Mouse (Mus musculus): ENCODE measurements around the gene Cacng4. TPM values are rescaled to one million over a fixed set of nuclear protein-coding genes. Genes with fewer than 3 reads are reported as not detected.

Gene Cacng4
- polyA plus RNA-seq, 1 experiment from 2014 or later, result 7.1 TPM

DNA sequence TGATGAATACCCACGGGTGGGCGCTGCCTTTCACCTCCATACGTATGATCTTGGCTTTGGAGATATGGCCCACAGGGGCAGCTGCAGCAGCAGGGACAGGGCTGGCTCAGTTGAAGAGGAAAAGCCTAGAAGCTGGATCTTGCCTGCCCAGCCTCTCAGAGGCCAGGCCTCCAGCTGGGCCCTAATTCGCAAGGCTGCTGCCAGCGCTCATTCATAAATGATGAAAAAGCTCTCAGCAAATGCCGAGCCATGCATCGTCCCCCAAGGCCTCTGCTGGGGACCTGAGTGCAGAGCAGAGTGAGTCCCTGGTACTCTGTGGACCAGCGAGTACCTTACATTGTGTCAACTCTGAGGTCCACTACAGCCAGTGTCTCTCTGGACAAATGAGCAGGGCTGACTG is 26.0 kb downstream of the Cacng4 start:
- H3K4me1 ChIP-seq, result peaks cover 7% of the 10 kb centered on the region; the same call in 1 of the 2 replicates
- H3K9ac ChIP-seq, result no peak overlapping the region
- H3K4me2 ChIP-seq (replicated peaks), result no peak overlapping the region
- 74% methylated on average over 8 of the region's 8 CpGs for WGBS
- no peaks in the 10 kb centered on the region for H3K9me3 ChIP-seq
- no peaks in the 10 kb centered on the region for H3K27me3 ChIP-seq
- H3K36me3 ChIP-seq, result no peaks in the 10 kb centered on the region
- H3K27ac ChIP-seq, result no peak overlapping the region; the same call in 1 of the 2 replicates
- no peak overlapping the region for H3K4me3 ChIP-seq
- ATAC-seq (ENCODE audit: insufficient number of reproducible peaks, insufficient read depth, low FRiP score, low TSS enrichment), result no peak

DNA sequence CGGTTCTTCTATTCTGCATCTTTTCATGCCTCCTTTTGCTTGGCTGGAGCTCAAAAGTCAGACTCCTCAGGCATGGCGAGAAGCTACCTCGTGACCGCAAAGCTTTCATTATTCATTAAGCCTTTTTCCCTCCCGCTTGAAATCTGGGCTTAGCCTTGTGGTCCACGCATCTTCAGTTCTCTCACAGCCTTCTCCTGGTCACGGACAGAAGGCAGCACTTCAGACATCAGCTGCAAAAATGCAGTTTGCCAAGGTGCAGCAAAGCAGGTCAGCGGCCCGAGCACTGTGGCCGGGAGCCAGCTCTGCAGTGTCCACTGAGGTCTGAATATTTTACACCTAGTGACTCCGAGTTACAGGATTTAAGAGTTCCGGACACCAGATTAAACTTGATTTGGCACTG is 27.4 kb downstream of the Cacng4 start:
- H3K4me2 ChIP-seq (replicated peaks), result no peak overlapping the region
- no peak for ATAC-seq (ENCODE audit: insufficient number of reproducible peaks, insufficient read depth, low FRiP score, low TSS enrichment)
- peaks cover 10% of the 10 kb centered on the region for H3K4me1 ChIP-seq
- H3K36me3 ChIP-seq, result no peaks in the 10 kb centered on the region
- H3K9ac ChIP-seq, result no peak overlapping the region
- H3K4me3 ChIP-seq, result no peak overlapping the region
- H3K27ac ChIP-seq, result no peak overlapping the region
- 85% methylated on average over 12 of the region's 12 CpGs for WGBS
- H3K27me3 ChIP-seq, result no peaks in the 10 kb centered on the region
- H3K9me3 ChIP-seq, result no peaks in the 10 kb centered on the region

DNA sequence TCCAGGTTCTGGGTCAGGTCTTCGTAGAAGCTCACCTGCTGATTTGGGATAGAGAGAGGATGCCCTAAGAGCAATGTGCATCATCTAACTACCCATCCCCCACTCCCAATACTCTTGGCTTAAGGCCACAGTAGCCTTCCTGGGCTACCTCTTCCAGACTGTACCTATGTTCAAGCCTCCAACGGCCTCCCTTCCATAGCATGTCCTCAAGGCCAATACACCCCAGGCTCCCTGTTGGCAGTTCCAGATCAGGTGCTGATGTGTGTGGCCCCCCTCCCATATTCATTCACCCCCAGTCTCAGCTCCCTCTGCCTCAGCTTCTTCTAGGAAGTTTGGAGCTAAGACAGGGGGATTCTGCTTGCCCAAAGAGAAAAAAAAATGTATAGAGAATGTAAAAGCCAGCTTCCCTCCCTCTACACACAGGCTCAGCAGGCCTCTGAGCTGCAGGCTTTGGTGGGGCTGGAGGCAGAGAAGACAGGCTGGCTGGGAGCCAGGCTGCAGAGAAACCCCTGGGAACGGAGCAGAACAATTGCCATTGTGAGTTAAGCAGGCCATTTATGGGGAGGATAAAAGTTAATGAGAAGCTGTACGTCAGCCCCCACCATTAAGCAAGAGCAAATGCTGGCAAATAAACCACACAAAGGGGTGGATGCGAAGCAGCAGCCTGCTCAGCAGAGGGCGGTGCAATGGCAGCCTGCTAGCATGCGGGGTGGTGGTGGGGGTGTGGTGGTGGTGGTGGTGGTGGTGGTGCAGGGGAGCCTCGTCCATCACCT is 31.5 kb downstream of the Cacng4 start:
- Histone ChIP-seq H3K4me1 (peaks cover 9% of the 10 kb centered on the region), H3K27ac (peak overlapping the region; percentile 50; the same call in 1 of the 2 replicates), H3K9me3 (no peaks in the 10 kb centered on the region), H3K36me3 (no peaks in the 10 kb centered on the region), H3K4me3 (no peak overlapping the region), H3K27me3 (no peaks in the 10 kb centered on the region), H3K9ac (no peak overlapping the region), H3K4me2 (replicated peaks) (no peak overlapping the region)
- ATAC-seq (ENCODE audit: insufficient number of reproducible peaks, insufficient read depth, low FRiP score, low TSS enrichment), result peak; percentile 22; the same call in 1 of the 2 replicates
- 38% methylated on average over 8 of the region's 8 CpGs for WGBS

DNA sequence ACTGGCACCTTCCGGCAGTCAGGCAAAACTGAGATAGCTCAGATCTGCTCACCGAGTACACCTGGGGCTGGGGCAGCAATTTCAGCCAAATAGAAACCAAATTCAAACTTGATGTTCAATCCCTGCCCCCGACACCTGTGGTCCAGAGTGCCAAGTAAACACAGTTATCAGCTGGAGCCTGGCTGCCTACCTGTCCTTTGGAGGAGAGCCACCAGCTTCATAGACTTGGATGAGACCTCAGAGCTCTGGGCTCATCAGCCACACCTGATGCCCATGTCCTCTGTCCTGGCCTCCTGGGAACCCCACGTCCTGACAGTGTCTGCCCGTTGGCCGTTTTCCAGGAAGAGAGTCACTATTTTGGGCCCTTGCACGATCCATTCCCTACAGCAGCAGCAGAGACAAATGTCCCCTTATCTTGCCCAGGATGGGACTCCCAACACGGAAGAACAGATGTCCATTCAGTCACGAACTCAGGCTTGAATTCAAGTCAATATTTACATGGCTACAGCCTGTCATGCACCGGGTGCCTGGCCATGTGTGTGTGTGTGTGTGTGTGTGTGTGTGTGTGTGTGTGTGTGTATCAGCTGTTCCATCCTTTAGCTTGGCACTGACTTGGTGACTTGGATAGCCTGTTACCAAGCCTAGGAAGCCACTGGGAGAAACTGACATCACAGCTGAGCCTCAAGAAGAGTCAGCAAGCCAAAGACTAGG is 32.4 kb downstream of the Cacng4 start:
- Histone ChIP-seq H3K4me2 (replicated peaks) (no peak overlapping the region), H3K36me3 (no peaks in the 10 kb centered on the region), H3K9ac (no peak overlapping the region), H3K27me3 (no peaks in the 10 kb centered on the region), H3K9me3 (no peaks in the 10 kb centered on the region), H3K27ac (no peak overlapping the region), H3K4me3 (no peak overlapping the region), H3K4me1 (peaks cover 9% of the 10 kb centered on the region)
- ATAC-seq (ENCODE audit: insufficient number of reproducible peaks, insufficient read depth, low FRiP score, low TSS enrichment), result no peak
- 72% methylated on average over 10 of the region's 10 CpGs for WGBS

DNA sequence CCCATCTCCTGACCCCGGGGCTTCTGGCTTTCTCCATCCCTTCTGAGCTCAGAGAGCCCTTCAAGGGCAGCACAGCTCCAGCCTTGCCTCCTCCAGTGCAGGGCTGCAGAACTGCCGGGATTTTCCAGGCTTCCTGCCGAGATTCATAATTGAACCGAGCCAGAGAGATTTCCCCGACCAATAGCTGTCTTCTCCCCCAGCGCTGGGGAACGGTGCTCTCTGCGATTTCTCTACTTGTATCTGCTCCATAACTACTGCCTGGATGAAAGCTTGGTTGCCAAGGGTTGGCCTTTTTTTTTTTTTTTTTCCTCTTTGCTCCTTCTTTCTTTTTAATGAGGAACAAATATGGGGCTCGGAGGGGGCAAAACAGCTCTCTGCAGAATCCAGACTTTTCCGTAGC is 34.4 kb downstream of the Cacng4 start:
- no peak overlapping the region for H3K27ac ChIP-seq
- ATAC-seq (ENCODE audit: insufficient number of reproducible peaks, insufficient read depth, low FRiP score, low TSS enrichment), result no peak
- no peaks in the 10 kb centered on the region for H3K27me3 ChIP-seq
- no peak overlapping the region for H3K4me2 ChIP-seq (replicated peaks)
- H3K9me3 ChIP-seq, result no peaks in the 10 kb centered on the region
- peaks cover 9% of the 10 kb centered on the region for H3K4me1 ChIP-seq
- H3K4me3 ChIP-seq, result no peak overlapping the region
- H3K9ac ChIP-seq, result no peak overlapping the region
- 46% methylated on average over 10 of the region's 10 CpGs for WGBS
- no peaks in the 10 kb centered on the region for H3K36me3 ChIP-seq

DNA sequence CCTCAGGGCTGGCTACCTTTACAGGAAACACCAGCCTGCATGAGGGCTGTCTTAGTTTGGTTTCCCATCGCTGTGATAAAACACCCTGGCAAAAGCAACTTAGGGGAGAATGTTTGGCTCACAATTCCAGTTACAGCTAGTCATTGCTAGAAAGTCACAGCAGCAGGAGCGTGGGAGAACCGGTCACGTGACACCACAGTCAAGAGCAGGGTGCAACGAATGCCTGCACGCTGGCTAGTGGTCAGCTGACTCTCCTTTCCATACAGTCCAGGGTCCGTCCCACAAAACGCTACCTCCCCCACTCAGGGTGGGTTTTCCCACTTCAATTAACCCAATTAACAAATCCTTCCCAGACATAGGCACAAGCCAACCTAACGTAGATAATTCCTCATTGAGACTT is 34.8 kb downstream of the Cacng4 start:
- ATAC-seq (ENCODE audit: insufficient number of reproducible peaks, insufficient read depth, low FRiP score, low TSS enrichment), result no peak
- Histone ChIP-seq H3K4me2 (replicated peaks) (no peak overlapping the region), H3K36me3 (no peaks in the 10 kb centered on the region), H3K4me1 (peaks cover 9% of the 10 kb centered on the region), H3K9me3 (no peaks in the 10 kb centered on the region), H3K27ac (no peak overlapping the region), H3K27me3 (no peaks in the 10 kb centered on the region), H3K9ac (no peak overlapping the region), H3K4me3 (no peak overlapping the region)
- 71% methylated on average over 9 of the region's 9 CpGs for WGBS

DNA sequence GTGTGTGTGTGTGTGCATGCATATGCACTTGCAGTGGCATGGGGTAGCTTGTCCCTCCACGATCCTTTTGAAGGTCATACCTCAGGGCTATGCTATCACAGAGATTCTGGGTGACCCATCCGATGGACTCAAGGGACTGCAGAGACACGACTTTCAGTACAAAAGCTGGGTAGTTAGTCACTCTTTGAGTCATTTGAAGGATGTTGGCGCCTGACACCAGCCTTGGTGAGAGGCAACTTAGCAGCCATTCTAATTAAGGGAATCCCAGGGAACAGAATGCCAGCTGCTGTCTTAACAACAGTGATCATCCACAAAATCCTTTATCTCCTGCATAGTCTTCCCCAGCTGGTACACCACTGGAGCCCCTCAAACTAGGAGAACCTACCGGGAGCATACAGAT is 45.2 kb downstream of the Cacng4 start:
- H3K9me3 ChIP-seq, result no peaks in the 10 kb centered on the region
- no peak overlapping the region for H3K4me3 ChIP-seq
- ATAC-seq (ENCODE audit: insufficient number of reproducible peaks, insufficient read depth, low FRiP score, low TSS enrichment), result no peak
- no peaks in the 10 kb centered on the region for H3K4me1 ChIP-seq
- H3K36me3 ChIP-seq, result no peaks in the 10 kb centered on the region
- H3K27ac ChIP-seq, result no peak overlapping the region
- H3K27me3 ChIP-seq, result no peaks in the 10 kb centered on the region
- 88% methylated on average over 5 of the region's 5 CpGs for WGBS
- H3K9ac ChIP-seq, result no peak overlapping the region
- no peak overlapping the region for H3K4me2 ChIP-seq (replicated peaks)

DNA sequence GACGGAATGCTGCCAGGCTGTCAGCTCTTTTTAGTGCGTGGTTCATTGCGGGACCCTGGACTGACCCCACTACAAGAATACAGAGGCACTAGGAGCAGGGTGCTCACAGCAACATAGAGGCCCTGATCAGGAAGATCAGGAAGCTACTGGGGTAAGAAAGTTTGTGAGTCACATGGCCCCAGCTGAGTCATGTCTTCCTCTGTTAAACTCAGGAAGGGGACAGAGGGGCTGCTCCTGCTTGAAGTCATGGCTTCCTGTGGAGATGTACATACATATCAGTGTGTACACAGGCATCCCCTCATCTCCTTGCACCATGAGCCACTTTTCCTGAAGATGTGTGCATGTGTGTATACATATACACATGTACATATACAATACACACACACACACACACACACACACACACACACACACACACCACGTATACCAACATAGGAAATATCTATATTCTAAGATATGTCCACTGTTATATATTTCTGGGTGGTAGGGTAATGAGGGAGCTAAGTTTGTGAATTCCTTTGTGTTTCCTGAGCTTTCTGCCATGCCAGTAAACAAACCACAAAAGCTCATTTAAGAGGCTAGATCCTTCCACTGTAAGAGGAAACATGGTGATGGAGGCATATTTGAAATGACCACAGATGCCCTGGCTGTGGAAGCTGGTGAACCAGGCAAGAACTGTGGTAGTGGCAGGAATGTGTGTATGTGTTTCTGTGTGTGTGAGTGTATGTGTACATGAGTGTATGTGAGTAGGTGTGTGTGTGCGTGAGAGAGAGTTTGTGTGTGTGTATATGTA is 45.9 kb downstream of the Cacng4 start:
- Histone ChIP-seq H3K27me3 (no peaks in the 10 kb centered on the region), H3K9me3 (no peaks in the 10 kb centered on the region), H3K4me1 (no peaks in the 10 kb centered on the region), H3K9ac (no peak overlapping the region), H3K4me3 (no peak overlapping the region), H3K4me2 (replicated peaks) (no peak overlapping the region), H3K36me3 (no peaks in the 10 kb centered on the region), H3K27ac (no peak overlapping the region)
- 83% methylated on average over 5 of the region's 5 CpGs for WGBS
- no peak for ATAC-seq (ENCODE audit: insufficient number of reproducible peaks, insufficient read depth, low FRiP score, low TSS enrichment)

DNA sequence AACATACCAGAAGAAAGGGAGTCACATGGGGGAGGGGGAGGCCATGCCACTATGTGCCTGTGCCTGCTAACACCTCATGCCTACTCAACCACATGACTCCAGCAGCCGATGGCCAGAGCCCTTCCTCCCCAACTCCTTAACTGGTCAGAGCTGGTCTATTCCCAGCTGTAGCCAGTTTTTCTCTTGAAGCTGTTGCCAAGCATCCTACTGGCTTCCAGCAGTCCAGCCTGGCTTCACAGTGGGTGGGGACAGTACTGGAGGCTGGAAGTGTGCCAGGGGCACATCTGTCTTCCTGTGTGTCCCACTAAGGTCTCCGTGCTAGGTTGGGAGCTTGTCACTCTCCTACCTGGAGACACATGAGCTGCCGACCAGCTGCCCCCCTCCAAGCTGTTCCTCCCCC is 51.3 kb downstream of the Cacng4 start:
- Histone ChIP-seq H3K9ac (no peak overlapping the region), H3K27me3 (no peaks in the 10 kb centered on the region), H3K4me1 (0 out of 2 replicates have a peak, but pooled peaks cover 6% of the 10 kb centered on the region), H3K36me3 (0 out of 2 replicates have a peak, but pooled peaks cover 3% of the 10 kb centered on the region), H3K4me2 (replicated peaks) (no peak overlapping the region), H3K4me3 (no peak overlapping the region), H3K9me3 (no peaks in the 10 kb centered on the region), H3K27ac (no peak overlapping the region)
- ATAC-seq (ENCODE audit: insufficient number of reproducible peaks, insufficient read depth, low FRiP score, low TSS enrichment), result no peak
- 66% methylated on average over 3 of the region's 3 CpGs for WGBS

DNA sequence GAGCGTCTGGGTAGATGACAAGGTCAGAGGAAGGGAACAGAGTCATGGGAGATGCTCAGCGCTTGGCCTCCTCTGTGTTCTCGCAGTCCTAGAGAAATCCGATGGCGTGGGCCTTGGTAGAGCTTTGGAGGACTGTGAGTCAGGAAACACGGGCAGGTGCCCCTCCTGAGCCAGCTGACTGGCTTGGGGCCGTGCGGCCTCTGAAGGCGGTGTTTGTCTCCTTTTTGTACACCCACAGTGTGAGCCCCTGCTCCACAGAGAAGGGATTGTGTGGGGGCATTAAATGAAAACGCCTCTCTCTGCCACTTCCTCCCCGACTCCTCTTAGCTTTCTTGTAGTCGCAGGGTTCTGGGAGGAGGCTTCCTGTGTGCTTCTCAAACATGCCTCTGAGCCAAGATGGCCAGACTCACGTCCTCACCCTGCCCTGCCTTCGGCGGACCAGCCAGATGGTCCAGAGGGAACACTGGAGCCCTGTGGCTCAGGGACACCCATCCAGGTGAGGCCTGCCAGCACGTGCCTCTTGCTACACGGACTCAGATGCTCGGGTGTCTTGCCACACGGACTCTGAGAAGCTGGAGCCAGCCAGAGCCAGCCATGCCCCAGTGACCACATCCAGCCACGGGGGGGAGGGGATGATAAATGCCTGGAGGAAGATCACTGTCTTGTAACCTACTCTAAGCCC is 55.8 kb downstream of the Cacng4 start:
- Histone ChIP-seq H3K9me3 (no peaks in the 10 kb centered on the region), H3K27me3 (no peaks in the 10 kb centered on the region), H3K4me3 (no peak overlapping the region), H3K9ac (no peak overlapping the region), H3K36me3 (peaks cover 22% of the 10 kb centered on the region), H3K4me1 (0 out of 2 replicates have a peak, but pooled peaks cover 6% of the 10 kb centered on the region), H3K4me2 (replicated peaks) (no peak overlapping the region), H3K27ac (no peak overlapping the region)
- no peak for ATAC-seq (ENCODE audit: insufficient number of reproducible peaks, insufficient read depth, low FRiP score, low TSS enrichment)
- 69% methylated on average over 20 of the region's 20 CpGs for WGBS

DNA sequence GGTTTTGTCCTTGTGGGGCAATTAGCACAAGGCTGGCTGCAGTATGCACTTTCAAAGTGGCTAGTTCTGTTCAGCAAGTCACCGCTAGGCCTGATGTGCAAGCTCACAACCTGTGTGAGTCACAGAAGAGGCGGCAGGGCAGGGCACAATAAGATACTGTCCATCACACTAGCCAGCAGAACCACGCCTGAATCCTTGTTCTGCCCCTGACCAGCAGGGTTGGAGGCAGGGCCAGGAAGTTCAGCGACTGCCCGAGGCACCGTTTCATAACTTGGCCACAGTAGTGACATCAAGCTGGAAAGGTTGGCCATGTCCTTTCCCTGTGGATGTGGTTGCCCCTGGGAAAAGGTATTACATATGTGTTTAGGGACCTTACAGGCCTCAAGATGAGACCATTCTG is 56.5 kb downstream of the Cacng4 start:
- Histone ChIP-seq H3K9me3 (no peaks in the 10 kb centered on the region), H3K27ac (no peak overlapping the region), H3K36me3 (peaks cover 22% of the 10 kb centered on the region), H3K4me1 (0 out of 2 replicates have a peak, but pooled peaks cover 6% of the 10 kb centered on the region), H3K9ac (no peak overlapping the region), H3K27me3 (no peaks in the 10 kb centered on the region), H3K4me2 (replicated peaks) (no peak overlapping the region), H3K4me3 (no peak overlapping the region)
- ATAC-seq (ENCODE audit: insufficient number of reproducible peaks, insufficient read depth, low FRiP score, low TSS enrichment), result no peak
- WGBS, result 81% methylated on average over 6 of the region's 6 CpGs
